8 mouse cellular contexts compared by ENCODE assay signal in the genomic region with DNA sequence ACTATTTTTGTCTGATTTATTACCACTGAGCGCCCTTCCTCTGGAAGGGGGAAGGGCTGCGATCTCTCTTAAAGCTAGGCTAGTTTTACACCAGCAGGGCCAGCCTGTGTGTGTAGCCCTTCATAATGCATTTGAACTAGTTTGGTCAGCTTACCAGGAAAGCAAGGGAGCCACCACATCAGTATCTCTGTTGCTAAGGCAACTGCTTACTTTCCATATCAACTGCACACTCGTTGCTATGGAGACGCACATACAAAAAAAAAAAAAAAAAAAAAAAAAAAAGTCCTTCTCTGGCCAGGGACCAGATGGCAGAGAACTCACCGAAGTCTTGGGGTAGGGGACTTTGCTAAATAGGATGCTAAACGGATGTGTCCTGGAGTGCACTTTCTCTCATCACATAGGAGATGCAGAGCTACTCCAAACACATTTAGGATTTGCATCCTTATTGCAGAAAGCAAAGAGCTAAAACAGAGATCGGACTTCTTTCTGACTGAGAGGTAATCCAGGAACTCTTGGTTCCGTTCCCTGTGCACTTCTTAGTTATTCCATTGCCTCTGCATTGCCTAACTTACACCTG.
DNase-seq lines count a peak whose midpoint lies in the region; ATAC-seq and TF ChIP-seq lines count a peak whose summit lies in the region.

No protein-coding gene starts in this region.

- no peak for TF ChIP-seq CTCF in left cerebral cortex, adult 2 months (IDR thresholded peaks at IDR 0.05)
- no peak for TF ChIP-seq CTCF in brain, embryonic 14.5 days (IDR thresholded peaks at IDR 0.05; ENCODE audit: borderline replicate concordance, extremely low read depth, insufficient read depth, insufficient read length)

- no peak for TF ChIP-seq POLR2A in brain, embryonic 14.5 days (IDR thresholded peaks at IDR 0.05; ENCODE audit: borderline replicate concordance, extremely low read depth, insufficient read depth, insufficient read length, poor library complexity, severe bottlenecking)

- ATAC-seq in hindbrain, embryonic 16.5 days, result peak; percentile 58; the same call in 1 of the 2 replicates
- no peak for ATAC-seq in erythroid progenitor cell, adult 5-6 weeks (replicated peaks; ENCODE audit: low FRiP score, poor library complexity, severe bottlenecking)
- no peak for ATAC-seq in activated CD4-positive, CD25-positive, alpha-beta regulatory T cell, adult 4 months

- no peak overlapping the region; the same call in 1 of the 2 replicates for H3K4me2 ChIP-seq in hindbrain, embryonic 16.5 days (ENCODE audit: low read length)

- no peaks in the 10 kb centered on the region for H3K9me3 ChIP-seq in hindbrain, embryonic 16.5 days (ENCODE audit: control insufficient read depth, low read length)

- H3K27ac ChIP-seq in left cerebral cortex, adult 2 months, result peak overlapping the region; percentile 34
- no peak overlapping the region for H3K27ac ChIP-seq in hindbrain, embryonic 16.5 days (ENCODE audit: low read depth, low read length)

- H3K36me3 ChIP-seq in hindbrain, embryonic 16.5 days (ENCODE audit: control insufficient read depth, insufficient read depth, low read length), result no peaks in the 10 kb centered on the region

- no peak overlapping the region for H3K4me3 ChIP-seq in left cerebral cortex, adult 2 months
- H3K4me3 ChIP-seq in hindbrain, embryonic 16.5 days (ENCODE audit: low read length), result no peak overlapping the region

- H3K9ac ChIP-seq in hindbrain, embryonic 16.5 days (ENCODE audit: low read depth, low read length), result no peak overlapping the region

- peaks cover 20% of the 10 kb centered on the region for H3K4me1 ChIP-seq in hindbrain, embryonic 16.5 days (ENCODE audit: control insufficient read depth, insufficient read depth, low read depth, low read length)

- DNase-seq in left cerebral cortex, adult 2 months (ENCODE audit: extremely low spot score in 1 of 2, low spot score in 2 of 2), result no peak
- no peak for DNase-seq in left cerebral cortex, postnatal 4 days
- DNase-seq in brain, embryonic 14.5 days (ENCODE audit: low read depth), result peak; percentile 86
- peak; percentile 41 for DNase-seq in retina, embryonic 14.5 days (ENCODE audit: low spot score)
- no peak for DNase-seq in adrenal gland, postnatal 14 days

- 46% methylated on average over 8 of the region's 8 CpGs for WGBS in hindbrain, embryonic 16.5 days

- no peaks in the 10 kb centered on the region for H3K27me3 ChIP-seq in hindbrain, embryonic 16.5 days (replicated peaks; ENCODE audit: control insufficient read depth, insufficient read depth, low read length)

- intact Hi-C loops in left cerebral cortex, adult 2 months (cut with DNase I), result loop anchor here (5.0 kb wide), 1 partner anchor 139 kb away; no protein-coding TSS in a partner anchor
- intact Hi-C loops in left cerebral cortex, postnatal 4 days (cut with DNase I), result no loop called here

Comparison
In these comparisons a context has a peak if more than half of its experiments do, and no peak if none do; other contexts are left out.
1. DNase-seq: peak in brain, embryonic 14.5 days (single experiment) and retina, embryonic 14.5 days (single experiment); none in left cerebral cortex, adult 2 months (0 of 2), left cerebral cortex, postnatal 4 days (single experiment) and adrenal gland, postnatal 14 days (single experiment).